ENCODE assay signal across 14 mouse cellular contexts in the genomic region with DNA sequence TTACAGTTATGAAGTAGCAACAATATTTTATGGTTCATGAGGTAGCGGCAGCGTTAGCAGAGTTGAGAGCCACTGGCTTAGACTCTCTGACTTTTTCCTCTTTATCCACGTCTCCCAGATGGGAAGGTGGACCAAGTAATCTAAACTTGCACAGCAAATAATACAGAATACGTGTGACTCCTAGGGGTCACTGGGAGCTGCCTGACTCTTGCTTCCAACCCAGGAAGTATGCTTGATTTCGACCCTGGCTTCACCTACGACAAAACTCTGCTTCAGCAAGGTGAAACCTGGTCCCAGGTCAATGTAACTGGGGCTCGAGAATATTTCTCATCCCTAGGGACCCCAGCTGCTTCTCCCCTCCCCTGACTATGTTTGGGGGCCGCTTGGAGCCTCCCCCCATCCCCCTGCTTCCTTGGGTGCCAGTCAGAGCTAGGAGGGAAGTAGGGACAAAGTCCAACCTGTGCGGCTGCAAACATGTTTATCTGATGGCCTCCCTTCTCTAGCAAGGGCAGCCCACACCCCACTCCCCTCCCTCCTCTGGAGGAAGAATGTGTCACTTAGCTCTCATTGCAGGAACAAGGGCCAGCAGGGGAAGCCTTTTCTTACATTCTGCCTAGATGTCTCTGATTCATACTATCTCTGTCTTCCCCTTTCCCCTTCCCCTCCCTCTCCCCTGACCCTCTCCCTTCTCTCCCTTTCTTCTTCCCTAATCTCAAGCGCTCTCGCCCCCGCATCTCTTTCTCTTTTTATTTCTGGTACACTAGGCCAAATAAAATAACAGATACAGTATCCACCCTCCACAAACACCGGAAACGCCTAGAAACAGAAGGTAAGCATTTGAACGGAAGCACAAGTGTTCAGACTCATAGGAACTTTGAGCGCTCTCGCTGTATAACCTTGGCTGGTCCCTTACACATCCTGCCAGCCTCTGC. TPM values are rescaled to one million over a fixed set of nuclear protein-coding genes. Genes with fewer than 3 reads are reported as not detected.
DNase-seq lines count a peak whose midpoint lies in the region; ATAC-seq and TF ChIP-seq lines count a peak whose summit lies in the region.
"Had no signal": no experiment of that assay in that cellular context is flagged by ENCODE, and none has a peak within 500 bp of the region (broad histone marks: within the 10 kb centered on the region; RNA-seq: fewer than 3 reads in every experiment).

No protein-coding gene starts in this region.

- no peak overlapping the region for H3K27ac ChIP-seq in liver, embryonic 14.5 days
- H3K27ac ChIP-seq in forebrain, embryonic 16.5 days (ENCODE audit: low read length), result no peak overlapping the region
- H3K27ac ChIP-seq: hindbrain, embryonic 15.5 days; neural tube, embryonic 12.5 days had no signal

- TF ChIP-seq CTCF in liver, embryonic 14.5 days (IDR thresholded peaks at IDR 0.05; ENCODE audit: low read depth), result no peak

- DNase-seq in urinary bladder, postnatal 14 days (ENCODE audit: low spot score), result peak; percentile 47
- no peak for DNase-seq in urinary bladder, postnatal 4 days (ENCODE audit: low spot score in 2 of 2)
- peak; percentile 89 for DNase-seq in kidney, adult 9 months
- no peak for DNase-seq in liver, embryonic 14.5 days (ENCODE audit: low read depth in 3 of 3, low spot score in 3 of 3)
- DNase-seq in layer of hippocampus, adult 18-20 months (ENCODE audit: low spot score in 2 of 2), result no peak
- no peak for DNase-seq in spleen, postnatal 10 days (ENCODE audit: low spot score in 2 of 2)
- DNase-seq: cerebellum, postnatal 36 days; lung, adult 18-20 months had no signal

- H3K27me3 ChIP-seq in liver, embryonic 14.5 days (ENCODE audit: control insufficient read depth, insufficient read depth, low read length), result no peaks in the 10 kb centered on the region
- 0 out of 2 replicates have a peak, but pooled peaks cover 2% of the 10 kb centered on the region for H3K27me3 ChIP-seq in forebrain, embryonic 16.5 days (replicated peaks; ENCODE audit: control insufficient read depth, insufficient read depth, low read length)

- peaks cover 0 to 9% of the 10 kb centered on the region in 2 experiments; a peak in 2 of 4 replicates for H3K4me1 ChIP-seq in liver, embryonic 14.5 days (replicated peaks; ENCODE audit: control insufficient read depth in 2 of 2, insufficient read depth in 2 of 2, low read length in 1 of 2)
- no peaks in the 10 kb centered on the region for H3K4me1 ChIP-seq in forebrain, embryonic 16.5 days (replicated peaks; ENCODE audit: control insufficient read depth, insufficient read depth, low read length)

- no peaks in the 10 kb centered on the region for H3K36me3 ChIP-seq in liver, embryonic 14.5 days (replicated peaks; ENCODE audit: control insufficient read depth, insufficient read depth, low read depth)
- H3K36me3 ChIP-seq in forebrain, embryonic 16.5 days (ENCODE audit: control insufficient read depth, insufficient read depth), result no peaks in the 10 kb centered on the region
- H3K36me3 ChIP-seq: hindbrain, embryonic 15.5 days; neural tube, embryonic 12.5 days had no signal

- H3K9ac ChIP-seq in liver, embryonic 14.5 days (replicated peaks), result no peak overlapping the region
- no peak overlapping the region for H3K9ac ChIP-seq in forebrain, embryonic 16.5 days (replicated peaks; ENCODE audit: low read depth, low read length)
- H3K9ac ChIP-seq: hindbrain, embryonic 15.5 days; neural tube, embryonic 12.5 days had no signal

- ATAC-seq in liver, embryonic 14.5 days (ENCODE audit: insufficient read depth), result no peak
- ATAC-seq in forebrain, embryonic 16.5 days, result no peak

- TF ChIP-seq EP300 in liver, embryonic 14.5 days (IDR thresholded peaks at IDR 0.05; ENCODE audit: low read depth), result no peak

- no peak overlapping the region; a peak in 1 of 4 replicates for H3K4me3 ChIP-seq in liver, embryonic 14.5 days (ENCODE audit: insufficient read depth in 1 of 2, low read depth in 2 of 2, low read length in 2 of 2)
- H3K4me3 ChIP-seq in forebrain, embryonic 16.5 days (replicated peaks; ENCODE audit: low read length), result no peak overlapping the region
- H3K4me3 ChIP-seq: hindbrain, embryonic 15.5 days; neural tube, embryonic 12.5 days had no signal

- H3K4me2 ChIP-seq in liver, embryonic 14.5 days (ENCODE audit: low read depth), result peak overlapping the region; percentile 45
- no peak overlapping the region for H3K4me2 ChIP-seq in forebrain, embryonic 16.5 days (ENCODE audit: low read length)
- H3K4me2 ChIP-seq: hindbrain, embryonic 15.5 days; neural tube, embryonic 12.5 days had no signal

- 43% methylated on average over 17 of the region's 17 CpGs for WGBS in liver, embryonic 14.5 days (ENCODE audit: insufficient replicate concordance)
- 70% methylated on average over 17 of the region's 17 CpGs for WGBS in forebrain, embryonic 16.5 days

- H3K9me3 ChIP-seq in liver, embryonic 14.5 days (ENCODE audit: control insufficient read depth, low read length), result no peaks in the 10 kb centered on the region
- no peaks in the 10 kb centered on the region for H3K9me3 ChIP-seq in forebrain, embryonic 16.5 days (ENCODE audit: control insufficient read depth, low read length)
- H3K9me3 ChIP-seq: hindbrain, embryonic 15.5 days; neural tube, embryonic 12.5 days had no signal

RNA-seq across cellular contexts. Expression of a gene that starts 5.7 kb away (rescaled TPM):
- 1.2 and 1.6 TPM in 2 replicates for polyA plus RNA-seq in liver, embryonic 14.5 days (2012; rRNA removed)
- 0.86 and 1.5 TPM in 2 replicates for polyA plus RNA-seq in liver, embryonic 14.5 days (2014; fragmentation: Nextera tagmentation; extraction: Ambion mirVana)
- total RNA-seq in layer of hippocampus, adult 18-20 months (2021), result not detected
- 0.06 TPM in 1 of 2 replicates, not detected in the other for polyA plus RNA-seq in forebrain, embryonic 16.5 days (2015; fragmentation: Nextera tagmentation; extraction: Ambion mirVana)
- total RNA-seq: layer of hippocampus, postnatal 14 days; megakaryocyte-erythroid progenitor cell, adult 5-6 weeks had no signal
- polyA plus RNA-seq: frontal cortex, adult 2 months had no signal

RNA-seq across cellular contexts. Expression of a gene that starts 23.3 kb away (rescaled TPM):
- polyA plus RNA-seq in liver, embryonic 14.5 days (2012; rRNA removed), result 5.6 and 8.1 TPM in 2 replicates
- 11.3 and 12.3 TPM in 2 replicates for polyA plus RNA-seq in liver, embryonic 14.5 days (2014; fragmentation: Nextera tagmentation; extraction: Ambion mirVana)
- 100 to 1,000 TPM; 228 to 232 TPM for total RNA-seq in layer of hippocampus, adult 18-20 months (2021)
- 84.1 and 106 TPM in 2 replicates for polyA plus RNA-seq in forebrain, embryonic 16.5 days (2015; fragmentation: Nextera tagmentation; extraction: Ambion mirVana)

RNA-seq across cellular contexts. Expression of a gene that starts 42.2 kb away (rescaled TPM):
- polyA plus RNA-seq in liver, embryonic 14.5 days (2012; rRNA removed), result 0.44 and 0.50 TPM in 2 replicates
- polyA plus RNA-seq in liver, embryonic 14.5 days (2014; fragmentation: Nextera tagmentation; extraction: Ambion mirVana), result 0.23 and 0.32 TPM in 2 replicates
- not detected for total RNA-seq in layer of hippocampus, adult 18-20 months (2021)
- polyA plus RNA-seq in forebrain, embryonic 16.5 days (2015; fragmentation: Nextera tagmentation; extraction: Ambion mirVana), result 0.39 and 0.41 TPM in 2 replicates
- total RNA-seq: layer of hippocampus, postnatal 14 days had no signal

RNA-seq across cellular contexts. Expression of a gene that starts 45.7 kb away (rescaled TPM):
- 17.2 and 17.6 TPM in 2 replicates for polyA plus RNA-seq in liver, embryonic 14.5 days (2012; rRNA removed)
- polyA plus RNA-seq in liver, embryonic 14.5 days (2014; fragmentation: Nextera tagmentation; extraction: Ambion mirVana), result 5.4 and 7.0 TPM in 2 replicates
- total RNA-seq in layer of hippocampus, adult 18-20 months (2021), result 10 to 100 TPM; 76.9 to 77.9 TPM
- 16.5 and 16.6 TPM in 2 replicates for polyA plus RNA-seq in forebrain, embryonic 16.5 days (2015; fragmentation: Nextera tagmentation; extraction: Ambion mirVana)

Comparison
In these comparisons a context has a peak if more than half of its experiments do, and no peak if none do; other contexts are left out.
1. DNase-seq: peak in urinary bladder, postnatal 14 days (single experiment) and kidney, adult 9 months (single experiment); none in urinary bladder, postnatal 4 days (0 of 2), liver, embryonic 14.5 days (0 of 3), layer of hippocampus, adult 18-20 months (0 of 2) and spleen, postnatal 10 days (0 of 2).